Mouse (Mus musculus): Measurements from ENCODE around the gene Pcx. TPM values are rescaled to one million over a fixed set of nuclear protein-coding genes. Genes with fewer than 3 reads are reported as not detected.

Pcx gene
- polyA plus RNA-seq, 1 experiment from 2014 or later = 53.2 TPM

DNA sequence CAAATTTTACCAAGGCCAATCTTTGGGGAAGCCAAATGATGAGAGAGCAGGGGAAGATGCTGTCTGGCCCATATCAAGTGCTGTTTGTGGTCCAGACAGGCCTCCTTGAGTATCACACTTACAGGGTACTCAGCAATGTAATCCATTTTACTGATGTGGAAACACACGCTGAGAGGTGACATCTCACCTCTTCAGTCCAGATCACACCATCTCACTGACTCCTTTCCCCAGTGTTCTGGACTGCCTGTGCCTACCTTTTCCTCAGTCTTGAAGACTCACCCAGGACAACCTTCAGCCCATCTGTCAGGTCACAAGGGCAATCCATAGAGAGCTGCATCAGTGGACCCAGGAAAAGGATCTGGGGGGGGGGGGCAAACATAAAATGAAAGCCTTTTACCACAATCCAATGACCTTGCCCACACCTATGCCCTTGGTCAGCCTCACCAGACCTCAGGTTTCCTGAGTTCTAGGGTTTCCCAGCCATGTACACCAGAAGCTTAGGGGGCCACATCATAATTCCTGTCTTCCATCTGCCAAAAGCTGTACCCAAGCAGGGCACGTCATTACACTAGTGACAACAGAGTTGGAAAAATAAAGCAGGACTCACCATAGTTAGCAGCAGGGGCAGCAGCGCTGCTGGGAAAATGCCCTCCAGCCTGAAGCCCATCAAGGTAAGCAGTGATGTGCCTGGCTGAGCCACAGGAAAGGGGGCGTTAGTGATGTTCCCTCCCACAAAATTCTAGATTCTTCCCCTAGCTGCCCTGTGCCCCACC lies 114.3 kb downstream of the Pcx start:
- no peaks in the 10 kb centered on the region for H3K9me3 ChIP-seq (ENCODE audit: control insufficient read depth, low read length)
- H3K27me3 ChIP-seq (replicated peaks; ENCODE audit: control insufficient read depth, insufficient read depth, low read length) = no peaks in the 10 kb centered on the region
- H3K27ac ChIP-seq (ENCODE audit: low read depth, low read length) = peak overlapping the region; percentile 93
- H3K4me3 ChIP-seq (ENCODE audit: low read length) = peak overlapping the region; percentile 80
- peaks cover 21% of the 10 kb centered on the region for H3K4me1 ChIP-seq (ENCODE audit: control insufficient read depth, insufficient read depth, low read depth, low read length)
- H3K36me3 ChIP-seq (ENCODE audit: control insufficient read depth, insufficient read depth, low read length) = peaks cover 19% of the 10 kb centered on the region
- peak overlapping the region; percentile 91 for H3K9ac ChIP-seq (ENCODE audit: low read depth, low read length)
- H3K4me2 ChIP-seq (ENCODE audit: low read length) = peak overlapping the region; percentile 69
- ATAC-seq = no peak
- 33% methylated on average over 4 of the region's 4 CpGs for WGBS

GRCm38 (mm10) chr19:4625179-4625828 lies 115.0 kb downstream of the Pcx start, which contains the start of gene Rce1:
Gene Rce1, minus strand, starts transcription at chr19:4625641.
- peak within 1 kb of the TSS; percentile 80 for H3K4me3 ChIP-seq (ENCODE audit: low read length)
- H3K4me2 ChIP-seq (ENCODE audit: low read length) = peak within 1 kb of the TSS; percentile 87
- H3K27me3 ChIP-seq (replicated peaks; ENCODE audit: control insufficient read depth, insufficient read depth, low read length) = no peaks in the 10 kb centered on the region
- H3K36me3 ChIP-seq (ENCODE audit: control insufficient read depth, insufficient read depth, low read length) = peaks cover 19% of the 10 kb centered on the region
- no peaks in the 10 kb centered on the region for H3K9me3 ChIP-seq (ENCODE audit: control insufficient read depth, low read length)
- WGBS = under 1% methylated on average over 54 of the region's 64 CpGs
- peak; percentile 92 for ATAC-seq
- H3K27ac ChIP-seq (ENCODE audit: low read depth, low read length) = peak within 1 kb of the TSS; percentile 93
- peaks cover 21% of the 10 kb centered on the region for H3K4me1 ChIP-seq (ENCODE audit: control insufficient read depth, insufficient read depth, low read depth, low read length)
- peak within 1 kb of the TSS; percentile 91 for H3K9ac ChIP-seq (ENCODE audit: low read depth, low read length)

GRCm38 (mm10) chr19:4625829-4626535 lies 115.7 kb downstream of the Pcx start:
- WGBS = 2% methylated on average over 32 of the region's 35 CpGs
- H3K4me2 ChIP-seq (ENCODE audit: low read length) = peak overlapping the region; percentile 87
- H3K27me3 ChIP-seq (replicated peaks; ENCODE audit: control insufficient read depth, insufficient read depth, low read length) = no peaks in the 10 kb centered on the region
- H3K9me3 ChIP-seq (ENCODE audit: control insufficient read depth, low read length) = no peaks in the 10 kb centered on the region
- peaks cover 19% of the 10 kb centered on the region for H3K36me3 ChIP-seq (ENCODE audit: control insufficient read depth, insufficient read depth, low read length)
- H3K4me3 ChIP-seq (ENCODE audit: low read length) = peak overlapping the region; percentile 80
- peaks cover 21% of the 10 kb centered on the region for H3K4me1 ChIP-seq (ENCODE audit: control insufficient read depth, insufficient read depth, low read depth, low read length)
- ATAC-seq = peak; percentile 63
- peak overlapping the region; percentile 91 for H3K9ac ChIP-seq (ENCODE audit: low read depth, low read length)
- peak overlapping the region; percentile 77 for H3K27ac ChIP-seq (ENCODE audit: low read depth, low read length)

DNA sequence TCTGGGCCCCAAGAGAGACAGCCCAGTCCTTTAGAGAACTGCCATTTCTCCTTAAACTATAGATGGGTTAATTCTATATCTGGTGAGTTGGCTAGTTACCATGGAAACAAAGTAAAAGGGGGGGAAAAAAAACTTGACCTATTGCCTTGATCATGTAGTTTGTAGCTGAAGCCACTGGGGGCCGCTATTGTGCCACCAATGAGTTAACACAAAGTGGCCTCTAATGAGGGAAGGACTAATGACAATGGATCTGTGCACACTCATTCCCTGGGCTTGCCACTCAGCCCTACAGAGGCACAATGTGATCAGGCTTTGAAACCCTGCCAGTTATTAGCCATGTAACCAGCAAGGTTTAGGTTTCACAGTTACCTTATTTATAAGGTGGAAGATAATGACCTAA lies 118.5 kb downstream of the Pcx start:
- WGBS = 0% methylated on average over 1 of the region's 1 CpGs
- Histone ChIP-seq H3K4me3 (ENCODE audit: low read length) (no peak overlapping the region), H3K27me3 (replicated peaks; ENCODE audit: control insufficient read depth, insufficient read depth, low read length) (no peaks in the 10 kb centered on the region), H3K9ac (ENCODE audit: low read depth, low read length) (no peak overlapping the region), H3K4me1 (ENCODE audit: control insufficient read depth, insufficient read depth, low read depth, low read length) (peaks cover 21% of the 10 kb centered on the region), H3K36me3 (ENCODE audit: control insufficient read depth, insufficient read depth, low read length) (peaks cover under 1% of the 10 kb centered on the region; the same call in 1 of the 2 replicates), H3K27ac (ENCODE audit: low read depth, low read length) (0 out of 2 replicates have a peak overlapping the region, but pooled peaks have one; percentile 31), H3K9me3 (ENCODE audit: control insufficient read depth, low read length) (no peaks in the 10 kb centered on the region), H3K4me2 (ENCODE audit: low read length) (no peak overlapping the region)
- no peak for ATAC-seq

DNA sequence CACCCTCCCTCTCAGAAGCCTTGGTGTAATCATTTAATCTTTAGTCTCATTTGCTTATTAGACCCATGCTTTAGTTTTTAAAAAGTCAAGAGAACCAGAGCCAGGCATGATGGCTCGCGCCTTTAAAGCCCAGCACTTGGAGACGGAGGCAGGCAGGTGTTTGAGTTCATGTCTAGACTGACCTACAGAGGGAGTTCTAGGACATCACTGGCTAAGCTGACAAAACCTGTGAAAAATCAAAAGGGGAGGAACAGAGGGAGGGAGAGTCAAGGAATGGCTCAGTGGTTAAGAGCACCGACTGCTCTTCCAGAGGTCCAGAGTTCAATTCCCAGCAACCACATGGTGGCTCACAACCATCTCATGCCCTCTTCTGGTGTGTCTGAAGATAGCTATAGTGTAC lies 125.7 kb downstream of the Pcx start:
- Histone ChIP-seq H3K36me3 (ENCODE audit: control insufficient read depth, insufficient read depth, low read length) (no peaks in the 10 kb centered on the region), H3K4me3 (ENCODE audit: low read length) (no peak overlapping the region), H3K4me1 (ENCODE audit: control insufficient read depth, insufficient read depth, low read depth, low read length) (no peaks in the 10 kb centered on the region), H3K9me3 (ENCODE audit: control insufficient read depth, low read length) (no peaks in the 10 kb centered on the region), H3K9ac (ENCODE audit: low read depth, low read length) (no peak overlapping the region), H3K4me2 (ENCODE audit: low read length) (no peak overlapping the region), H3K27me3 (replicated peaks; ENCODE audit: control insufficient read depth, insufficient read depth, low read length) (no peaks in the 10 kb centered on the region), H3K27ac (ENCODE audit: low read depth, low read length) (no peak overlapping the region)
- 65% methylated on average over 4 of the region's 4 CpGs for WGBS
- no peak for ATAC-seq

DNA sequence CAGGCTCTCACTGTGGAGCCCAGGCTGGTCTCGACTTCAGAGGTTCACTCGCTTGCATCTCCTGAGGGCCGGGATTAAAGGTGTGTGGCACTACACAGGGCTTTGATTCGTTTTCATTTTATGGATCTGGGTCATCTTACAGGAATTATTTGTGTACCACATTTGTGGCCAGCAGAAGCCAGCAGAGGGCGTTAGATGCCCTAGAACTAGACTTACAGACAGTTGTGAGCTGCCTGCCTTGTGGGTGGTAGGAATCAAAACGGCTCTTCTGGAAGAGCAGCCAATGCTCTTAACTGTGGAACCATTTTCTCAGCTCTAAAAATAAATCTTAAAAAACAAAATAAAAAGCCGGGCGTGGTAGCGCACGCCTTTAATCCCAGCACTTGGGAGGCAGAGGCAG lies 134.0 kb downstream of the Pcx start:
- Histone ChIP-seq H3K4me1 (ENCODE audit: control insufficient read depth, insufficient read depth, low read depth, low read length) (no peaks in the 10 kb centered on the region), H3K4me2 (ENCODE audit: low read length) (no peak overlapping the region), H3K36me3 (ENCODE audit: control insufficient read depth, insufficient read depth, low read length) (no peaks in the 10 kb centered on the region), H3K9me3 (ENCODE audit: control insufficient read depth, low read length) (no peaks in the 10 kb centered on the region), H3K4me3 (ENCODE audit: low read length) (no peak overlapping the region), H3K27ac (ENCODE audit: low read depth, low read length) (no peak overlapping the region), H3K27me3 (replicated peaks; ENCODE audit: control insufficient read depth, insufficient read depth, low read length) (no peaks in the 10 kb centered on the region), H3K9ac (ENCODE audit: low read depth, low read length) (no peak overlapping the region)
- WGBS = 43% methylated on average over 10 of the region's 10 CpGs
- no peak for ATAC-seq

DNA sequence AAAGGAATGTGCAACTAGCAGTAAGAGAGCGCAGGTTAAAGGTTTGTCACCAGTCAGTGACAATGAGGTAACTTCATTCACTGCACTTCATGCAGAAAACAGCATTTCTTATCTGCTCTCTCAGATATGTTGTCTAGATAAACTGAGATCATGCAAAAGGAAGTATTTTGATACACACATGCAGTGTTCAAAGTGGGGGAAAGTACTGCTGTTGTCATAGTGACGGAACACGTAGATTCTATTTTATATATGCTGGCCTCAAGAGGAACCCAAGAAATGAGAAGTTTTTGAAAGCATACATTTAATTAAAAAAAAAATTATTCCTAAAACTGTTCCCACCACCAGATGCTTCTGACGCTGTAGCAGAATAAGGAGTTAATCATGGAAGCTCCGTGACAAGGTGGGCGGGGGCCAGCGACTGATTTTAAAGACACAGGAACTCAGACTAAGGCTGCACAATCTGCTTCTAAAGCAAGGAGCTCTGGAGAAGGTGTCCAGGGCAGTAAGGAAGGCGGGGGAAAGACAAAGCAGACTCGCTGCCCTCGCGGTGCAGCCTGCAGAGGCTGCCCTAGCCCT lies 136.7 kb downstream of the Pcx start:
- H3K27me3 ChIP-seq (replicated peaks; ENCODE audit: control insufficient read depth, insufficient read depth, low read length) = no peaks in the 10 kb centered on the region
- no peak overlapping the region for H3K9ac ChIP-seq (ENCODE audit: low read depth, low read length)
- H3K4me3 ChIP-seq (ENCODE audit: low read length) = no peak overlapping the region
- H3K4me1 ChIP-seq (ENCODE audit: control insufficient read depth, insufficient read depth, low read depth, low read length) = no peaks in the 10 kb centered on the region
- no peak overlapping the region for H3K27ac ChIP-seq (ENCODE audit: low read depth, low read length)
- WGBS = 67% methylated on average over 11 of the region's 11 CpGs
- H3K4me2 ChIP-seq (ENCODE audit: low read length) = no peak overlapping the region
- no peak for ATAC-seq
- H3K9me3 ChIP-seq (ENCODE audit: control insufficient read depth, low read length) = no peaks in the 10 kb centered on the region
- no peaks in the 10 kb centered on the region for H3K36me3 ChIP-seq (ENCODE audit: control insufficient read depth, insufficient read depth, low read length)

DNA sequence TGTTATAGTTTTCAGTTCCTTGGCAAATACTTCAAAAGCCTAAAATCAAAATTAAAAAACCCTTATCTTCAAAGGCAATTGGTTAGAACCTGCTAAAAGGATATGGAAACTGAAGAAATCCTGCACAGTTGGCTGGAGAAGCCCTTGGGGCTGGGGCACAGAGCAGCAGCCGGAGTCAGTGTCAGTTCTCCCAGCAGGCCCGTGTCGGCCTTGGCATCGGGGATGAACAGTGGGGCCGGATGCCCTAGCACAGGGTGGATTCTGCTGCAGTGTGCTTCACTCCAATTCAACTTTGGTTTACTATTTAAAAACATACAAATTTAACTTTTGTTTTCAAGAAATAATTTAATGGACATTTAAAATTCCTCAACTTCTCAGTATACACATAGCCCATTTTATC lies 147.9 kb downstream of the Pcx start:
- 87% methylated on average over 5 of the region's 5 CpGs for WGBS
- Histone ChIP-seq H3K27ac (ENCODE audit: low read depth, low read length) (no peak overlapping the region), H3K4me3 (ENCODE audit: low read length) (no peak overlapping the region), H3K4me1 (ENCODE audit: control insufficient read depth, insufficient read depth, low read depth, low read length) (no peaks in the 10 kb centered on the region), H3K9ac (ENCODE audit: low read depth, low read length) (no peak overlapping the region), H3K27me3 (replicated peaks; ENCODE audit: control insufficient read depth, insufficient read depth, low read length) (no peaks in the 10 kb centered on the region), H3K9me3 (ENCODE audit: control insufficient read depth, low read length) (no peaks in the 10 kb centered on the region), H3K4me2 (ENCODE audit: low read length) (no peak overlapping the region), H3K36me3 (ENCODE audit: control insufficient read depth, insufficient read depth, low read length) (no peaks in the 10 kb centered on the region)
- no peak for ATAC-seq

DNA sequence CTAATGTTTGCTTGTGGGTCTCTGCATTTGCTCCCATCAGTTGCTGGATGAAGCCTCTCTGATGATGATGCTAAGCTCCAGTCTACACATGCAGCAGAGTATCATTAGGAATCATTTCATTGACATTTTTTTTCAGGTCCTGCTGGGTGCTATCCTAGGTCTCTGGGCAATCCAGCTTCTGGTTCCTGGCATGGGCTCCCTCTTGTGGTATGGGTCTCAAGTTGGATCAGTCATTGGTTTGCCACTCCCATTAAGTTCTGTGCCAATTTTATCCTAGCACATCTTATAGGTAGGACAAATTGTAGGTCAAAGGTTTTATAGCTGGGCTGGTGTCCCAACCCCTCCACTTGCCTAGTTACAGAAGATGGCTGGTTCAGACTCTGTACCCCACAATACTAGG lies 156.5 kb downstream of the Pcx start:
- no peaks in the 10 kb centered on the region for H3K4me1 ChIP-seq (ENCODE audit: control insufficient read depth, insufficient read depth, low read depth, low read length)
- H3K27ac ChIP-seq (ENCODE audit: low read depth, low read length) = no peak overlapping the region
- ATAC-seq = no peak
- H3K4me2 ChIP-seq (ENCODE audit: low read length) = no peak overlapping the region
- no peaks in the 10 kb centered on the region for H3K36me3 ChIP-seq (ENCODE audit: control insufficient read depth, insufficient read depth, low read length)
- no peaks in the 10 kb centered on the region for H3K27me3 ChIP-seq (replicated peaks; ENCODE audit: control insufficient read depth, insufficient read depth, low read length)
- H3K9me3 ChIP-seq (ENCODE audit: control insufficient read depth, low read length) = no peaks in the 10 kb centered on the region
- H3K4me3 ChIP-seq (ENCODE audit: low read length) = no peak overlapping the region
- H3K9ac ChIP-seq (ENCODE audit: low read depth, low read length) = no peak overlapping the region

Measured in hindbrain, embryonic 16.5 days (tissue).